Mouse (Mus musculus) mouse trophoblast stem cell (cell line): ENCODE results near the gene Tbc1d22a.

Source experiments
- in situ Hi-C, 2 experiments: fragments of 300-500 bp; cut with MseI, MboI; formaldehyde crosslinking; loops; 2 replicates in 1 of 2; 3 replicates in 1 of 2; pipeline ENCODE4 v1.15.1; 2025

Tbc1d22a gene

GRCm38 (mm10) chr15:86333606-86334005 lies 119.3 kb downstream of the Tbc1d22a start:
- in situ Hi-C loops = no loop called here

GRCm38 (mm10) chr15:86334276-86334675 lies 120.0 kb downstream of the Tbc1d22a start:
- in situ Hi-C loops = no loop called here

- in situ Hi-C loops = no loop called here
Measured at GRCm38 (mm10) chr15:86334745-86335144, 120.5 kb downstream of the Tbc1d22a start.

- in situ Hi-C loops = no loop called here
Measured at GRCm38 (mm10) chr15:86335781-86336180, 121.5 kb downstream of the Tbc1d22a start.

- in situ Hi-C loops = no loop called here
Measured at GRCm38 (mm10) chr15:86337726-86338125, 123.5 kb downstream of the Tbc1d22a start.

- in situ Hi-C loops = no loop called here
Measured at GRCm38 (mm10) chr15:86339736-86340135, 125.5 kb downstream of the Tbc1d22a start.

- in situ Hi-C loops = no loop called here
Measured at GRCm38 (mm10) chr15:86340766-86341165, 126.5 kb downstream of the Tbc1d22a start.

- in situ Hi-C loops = no loop called here
Measured at GRCm38 (mm10) chr15:86342637-86343375, 128.5 kb downstream of the Tbc1d22a start.

- in situ Hi-C loops = no loop called here
Measured at GRCm38 (mm10) chr15:86344906-86345331, 130.7 kb downstream of the Tbc1d22a start.

- in situ Hi-C loops = no loop called here
Measured at GRCm38 (mm10) chr15:86345907-86346306, 131.6 kb downstream of the Tbc1d22a start.

GRCm38 (mm10) chr15:86346606-86347005 lies 132.3 kb downstream of the Tbc1d22a start:
- in situ Hi-C loops = no loop called here

GRCm38 (mm10) chr15:86354932-86355331 lies 140.7 kb downstream of the Tbc1d22a start:
- in situ Hi-C loops = no loop called here

GRCm38 (mm10) chr15:86355857-86356256 lies 141.6 kb downstream of the Tbc1d22a start:
- in situ Hi-C loops = no loop called here

- in situ Hi-C loops = no loop called here
Measured at GRCm38 (mm10) chr15:86360376-86360775, 146.1 kb downstream of the Tbc1d22a start.

GRCm38 (mm10) chr15:86362306-86363150 lies 148.3 kb downstream of the Tbc1d22a start:
- in situ Hi-C loops = no loop called here

- in situ Hi-C loops = no loop called here
Measured at GRCm38 (mm10) chr15:86363841-86364295, 149.6 kb downstream of the Tbc1d22a start.

GRCm38 (mm10) chr15:86364948-86365658 lies 150.8 kb downstream of the Tbc1d22a start:
- in situ Hi-C loops = no loop called here

- in situ Hi-C loops = no loop called here
Measured at GRCm38 (mm10) chr15:86366726-86367125, 152.5 kb downstream of the Tbc1d22a start.

GRCm38 (mm10) chr15:86367247-86367646 lies 153.0 kb downstream of the Tbc1d22a start:
- in situ Hi-C loops = no loop called here

- in situ Hi-C loops = no loop called here
Measured at GRCm38 (mm10) chr15:86370846-86371245, 156.6 kb downstream of the Tbc1d22a start.

GRCm38 (mm10) chr15:86375262-86375661 lies 161.0 kb downstream of the Tbc1d22a start:
- in situ Hi-C loops = no loop called here

GRCm38 (mm10) chr15:86375860-86376394 lies 161.7 kb downstream of the Tbc1d22a start:
- in situ Hi-C loops = no loop called here
